Mouse (Mus musculus): Measurements from ENCODE around the gene Phf21b. TPM values are rescaled to one million over a fixed set of nuclear protein-coding genes. Genes with fewer than 3 reads are reported as not detected.
"Not testable (repeated sequence)": the region's sequence is repeated elsewhere in the genome, so short reads cannot be mapped to it uniquely, and the experiment has no call there.

Gene Phf21b
- 16.4 and 17.1 TPM in 2 replicates for polyA plus RNA-seq (2015; fragmentation: Nextera tagmentation; extraction: Ambion mirVana)

DNA sequence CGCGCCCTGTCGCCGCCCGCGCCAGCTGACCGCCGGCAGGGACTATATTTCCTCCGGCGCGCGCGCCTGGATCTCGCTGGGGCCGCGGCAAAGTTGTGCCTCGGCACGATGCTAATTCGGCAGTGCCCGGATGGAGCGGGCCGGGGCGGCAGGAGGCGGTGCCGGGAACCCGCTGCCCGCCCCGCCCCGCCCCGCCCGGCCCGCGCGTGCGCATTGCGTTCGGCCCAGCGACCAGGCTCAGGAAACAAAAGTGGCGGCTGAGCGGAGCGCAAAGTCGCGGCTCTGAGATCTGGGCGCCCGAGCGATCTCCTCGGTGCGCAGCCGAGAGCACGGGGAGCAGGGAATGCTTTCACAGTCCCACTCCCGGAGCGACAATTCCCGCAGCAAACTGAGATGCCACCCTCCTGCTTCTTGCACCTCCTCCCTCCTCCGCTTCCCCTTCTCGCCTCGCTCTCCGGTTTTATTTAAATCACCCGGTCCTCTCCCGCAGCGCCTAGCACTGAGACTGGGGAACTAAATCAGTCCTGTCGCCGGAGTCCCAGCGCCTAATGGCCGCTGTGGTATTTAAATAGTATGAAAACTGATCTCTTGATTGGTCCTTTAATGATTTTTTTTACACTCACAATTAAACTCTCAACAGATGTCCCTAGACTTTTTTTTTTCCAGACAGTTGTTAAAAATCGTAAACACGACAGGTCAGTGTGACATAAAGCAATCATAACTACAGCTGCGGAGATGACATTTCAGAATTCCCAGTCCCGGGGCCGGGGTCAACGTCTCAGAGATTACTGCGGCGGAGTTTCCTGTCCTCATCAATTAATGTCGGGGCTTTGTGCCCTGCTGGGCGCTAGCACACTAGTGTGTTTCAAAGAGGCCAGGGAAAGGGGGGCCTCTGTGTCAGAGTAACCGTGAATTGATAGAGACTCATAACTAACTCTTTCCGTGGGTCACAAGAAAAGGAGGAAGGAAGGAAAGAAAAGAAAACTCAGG lies at the start of gene Phf21b:
Gene Phf21b (minus strand): TSS at position 44 of the 990 bp plus-strand sequence.
- Histone ChIP-seq H3K4me2 (peak within 1 kb of the TSS; percentile 83), H3K9ac (peak within 1 kb of the TSS; percentile 96)
- under 1% methylated on average over 72 of the region's 76 CpGs for WGBS

DNA sequence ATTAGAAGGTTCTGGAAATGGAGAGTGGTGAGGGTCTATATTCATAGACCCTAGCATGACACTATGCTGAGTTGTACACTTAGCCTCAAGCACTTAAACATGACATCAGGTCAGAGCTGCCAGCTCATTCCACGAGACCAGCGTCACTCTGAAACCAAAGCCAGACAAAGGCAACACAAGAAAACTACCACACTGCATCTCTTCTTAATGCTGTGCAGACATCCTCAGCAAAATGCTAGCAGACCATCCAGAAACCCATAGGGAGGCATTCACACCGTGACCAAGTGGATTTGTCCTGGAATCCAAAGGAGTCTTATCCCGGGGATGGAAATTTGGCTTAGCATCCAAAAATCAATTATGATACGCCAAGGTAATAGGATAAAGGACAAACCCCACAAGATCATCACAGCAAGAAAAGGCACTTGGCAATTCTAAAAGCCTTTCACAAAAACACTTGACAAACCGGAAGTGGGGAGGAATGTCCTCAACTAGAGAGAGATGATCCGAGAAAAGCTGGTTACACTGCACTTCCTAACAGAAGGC lies 48.1 kb upstream of the Phf21b start:
- Histone ChIP-seq H3K27me3 (no peaks in the 10 kb centered on the region), H3K4me2 (no peak overlapping the region), H3K9ac (no peak overlapping the region), H3K4me1 (peaks cover 4% of the 10 kb centered on the region), H3K4me3 (no peak overlapping the region), H3K27ac (no peak overlapping the region), H3K36me3 (ENCODE audit: poor library complexity, severe bottlenecking) (no peaks in the 10 kb centered on the region), H3K9me3 (replicated peaks) (no peaks in the 10 kb centered on the region)
- 69% methylated on average over 7 of the region's 7 CpGs for WGBS
- ATAC-seq = no peak

More for the DNA sequence above, at the start of gene Phf21b:
- Histone ChIP-seq H3K4me3 (peak within 1 kb of the TSS; percentile 93), H3K4me1 (peaks cover 27% of the 10 kb centered on the region), H3K27me3 (no peaks in the 10 kb centered on the region), H3K9me3 (replicated peaks) (no peaks in the 10 kb centered on the region), H3K36me3 (ENCODE audit: poor library complexity, severe bottlenecking) (no peaks in the 10 kb centered on the region), H3K27ac (peak within 1 kb of the TSS; percentile 99)
- ATAC-seq = peak; percentile 80

DNA sequence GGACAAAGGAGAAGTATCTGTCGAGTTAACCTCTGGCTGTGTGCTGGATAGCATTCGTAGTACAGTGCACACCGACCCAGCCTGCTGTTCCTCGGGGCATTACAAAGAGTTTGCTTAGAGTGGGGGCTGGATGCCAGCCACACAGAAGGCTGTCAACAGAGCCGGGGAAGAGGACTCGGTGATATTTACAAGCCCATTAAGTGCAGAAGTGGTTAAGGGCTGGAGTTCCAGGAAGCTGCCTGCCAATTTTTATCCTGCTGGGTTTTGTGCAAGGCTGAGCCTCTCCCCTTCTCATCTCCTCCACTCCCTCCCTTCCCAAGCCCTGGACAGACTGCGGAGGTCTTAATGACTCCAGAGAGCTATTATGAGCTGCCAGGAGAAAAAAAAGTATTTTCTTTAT lies 42.2 kb upstream of the Phf21b start:
- H3K4me3 ChIP-seq = no peak overlapping the region
- WGBS = 19% methylated on average over 7 of the region's 7 CpGs
- peaks cover 17% of the 10 kb centered on the region for H3K4me1 ChIP-seq
- no peak overlapping the region for H3K9ac ChIP-seq
- H3K9me3 ChIP-seq (replicated peaks) = peaks cover 4% of the 10 kb centered on the region
- H3K27me3 ChIP-seq = no peaks in the 10 kb centered on the region
- peak overlapping the region; percentile 36 for H3K4me2 ChIP-seq
- H3K27ac ChIP-seq = peak overlapping the region; percentile 62
- ATAC-seq = peak; percentile 75
- H3K36me3 ChIP-seq (ENCODE audit: poor library complexity, severe bottlenecking) = no peaks in the 10 kb centered on the region

DNA sequence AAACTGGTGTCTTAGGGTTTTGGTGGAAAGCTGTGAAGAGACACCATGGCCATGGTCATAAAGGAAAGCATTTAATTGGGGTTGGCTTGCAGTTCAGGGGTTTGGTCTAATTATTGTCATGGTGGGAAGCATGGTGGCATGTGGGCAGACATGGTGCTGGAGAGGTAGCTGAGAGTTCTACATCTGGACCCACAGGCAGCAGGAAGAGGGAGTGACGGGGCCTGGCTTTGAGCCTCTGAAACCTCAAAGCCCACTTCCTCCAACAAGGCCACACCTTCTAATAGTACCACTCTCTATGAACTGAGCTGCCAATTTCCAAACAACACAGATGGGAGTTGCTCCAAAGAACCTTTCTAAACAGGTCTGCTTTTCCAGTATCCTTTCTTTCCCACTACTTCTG lies 40.8 kb upstream of the Phf21b start:
- H3K4me2 ChIP-seq = no peak overlapping the region
- 72% methylated on average over 1 of the region's 1 CpGs for WGBS
- H3K9me3 ChIP-seq (replicated peaks) = peaks cover 4% of the 10 kb centered on the region
- no peak overlapping the region for H3K27ac ChIP-seq
- H3K36me3 ChIP-seq (ENCODE audit: poor library complexity, severe bottlenecking) = no peaks in the 10 kb centered on the region
- no peaks in the 10 kb centered on the region for H3K27me3 ChIP-seq
- H3K4me3 ChIP-seq = no peak overlapping the region
- peaks cover 17% of the 10 kb centered on the region for H3K4me1 ChIP-seq
- ATAC-seq = no peak
- no peak overlapping the region for H3K9ac ChIP-seq

DNA sequence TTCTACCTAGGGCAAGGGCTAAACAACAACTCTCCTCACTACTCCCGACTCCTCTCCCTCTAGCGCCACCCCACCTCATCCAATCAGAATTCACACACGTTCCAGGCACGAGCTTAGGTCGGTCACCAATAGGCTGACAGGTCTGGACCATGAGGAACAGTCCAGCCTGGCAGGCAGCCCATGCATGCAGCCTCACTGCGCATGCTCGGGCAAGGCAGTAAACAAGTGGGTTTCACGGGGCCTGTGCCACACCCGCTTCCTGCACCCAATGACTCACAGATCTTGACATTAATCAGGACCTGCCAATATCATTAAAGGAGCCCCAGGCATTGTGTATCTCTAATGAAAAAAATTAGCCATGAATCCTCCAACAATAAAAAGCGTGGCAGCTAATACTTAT lies 40.4 kb upstream of the Phf21b start:
- not testable (repeated sequence) for H3K27me3 ChIP-seq; H3K9me3 ChIP-seq (replicated peaks); H3K9ac ChIP-seq; H3K36me3 ChIP-seq (ENCODE audit: poor library complexity, severe bottlenecking); H3K27ac ChIP-seq; ATAC-seq; H3K4me3 ChIP-seq; H3K4me2 ChIP-seq
- peaks cover 17% of the 10 kb centered on the region for H3K4me1 ChIP-seq
- WGBS = 82% methylated on average over 10 of the region's 10 CpGs

DNA sequence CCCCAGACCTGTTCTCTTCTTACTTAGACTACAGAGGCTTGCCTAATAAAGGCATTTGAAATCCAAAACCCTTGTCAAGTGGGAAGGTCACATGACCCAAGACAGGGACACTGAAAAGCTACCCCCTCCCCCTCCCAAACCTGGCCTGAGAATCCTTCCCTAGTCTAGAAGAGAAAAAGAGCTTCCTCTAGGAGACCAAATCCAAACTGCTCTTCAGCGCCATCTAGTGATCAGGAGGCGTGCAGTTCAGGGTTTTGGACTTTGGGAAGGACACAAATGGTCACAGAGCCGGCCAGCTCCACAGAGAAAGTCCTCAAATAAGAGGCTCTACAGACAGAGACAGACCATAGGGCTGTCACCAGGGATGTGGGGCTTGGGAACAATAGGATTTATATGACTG lies 35.8 kb upstream of the Phf21b start:
- WGBS = 2% methylated on average over 3 of the region's 3 CpGs
- no peak for ATAC-seq
- Histone ChIP-seq H3K4me1 (0 out of 2 replicates have a peak, but pooled peaks cover 5% of the 10 kb centered on the region), H3K27ac (no peak overlapping the region), H3K4me3 (no peak overlapping the region), H3K36me3 (ENCODE audit: poor library complexity, severe bottlenecking) (no peaks in the 10 kb centered on the region), H3K9me3 (replicated peaks) (peaks cover 4% of the 10 kb centered on the region), H3K4me2 (no peak overlapping the region), H3K27me3 (no peaks in the 10 kb centered on the region), H3K9ac (no peak overlapping the region)

DNA sequence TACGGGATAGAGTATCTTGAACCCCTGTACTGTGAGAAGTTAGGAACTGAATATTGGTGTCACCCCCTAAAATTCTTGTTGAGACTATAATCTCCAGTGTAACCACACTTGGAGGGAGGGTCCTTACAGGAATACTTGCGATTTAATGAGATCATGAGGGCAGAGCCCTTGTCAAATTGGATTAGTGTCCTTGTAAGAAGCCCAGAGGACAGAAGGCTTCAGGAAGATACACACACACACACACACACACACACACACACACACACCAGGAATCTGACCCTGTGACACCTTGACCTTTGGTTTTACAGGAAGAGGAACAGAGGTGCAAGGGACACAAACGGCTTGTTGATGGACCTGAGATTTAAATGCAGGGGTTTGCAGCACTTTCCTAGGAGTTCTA lies 35.4 kb upstream of the Phf21b start:
- Histone ChIP-seq H3K9me3 (replicated peaks) (peaks cover 4% of the 10 kb centered on the region), H3K4me3 (no peak overlapping the region), H3K9ac (no peak overlapping the region), H3K27ac (no peak overlapping the region), H3K4me2 (no peak overlapping the region), H3K36me3 (ENCODE audit: poor library complexity, severe bottlenecking) (no peaks in the 10 kb centered on the region), H3K4me1 (0 out of 2 replicates have a peak, but pooled peaks cover 5% of the 10 kb centered on the region), H3K27me3 (no peaks in the 10 kb centered on the region)
- ATAC-seq = no peak
- 48% methylated on average over 3 of the region's 3 CpGs for WGBS

DNA sequence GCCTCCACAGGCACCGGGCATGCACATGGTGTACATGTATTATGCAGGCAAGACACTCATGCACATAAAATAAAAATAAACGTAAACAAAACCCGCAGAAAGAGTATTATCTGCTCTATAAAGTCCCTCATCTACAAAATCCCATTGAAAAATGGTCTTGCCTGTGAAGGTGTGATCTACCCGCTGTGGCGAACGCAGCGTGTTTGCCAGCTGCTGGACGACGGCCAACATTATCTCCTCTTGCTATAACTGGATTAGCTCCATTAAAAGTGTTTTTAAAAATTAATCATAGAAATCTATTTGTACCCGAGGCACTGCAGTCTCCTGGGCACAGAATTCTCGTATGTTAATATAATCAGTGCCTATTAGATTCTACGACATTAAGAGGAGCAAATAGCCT lies 32.2 kb upstream of the Phf21b start:
- H3K4me3 ChIP-seq = no peak overlapping the region
- H3K27ac ChIP-seq = no peak overlapping the region; the same call in 1 of the 2 replicates
- WGBS = 68% methylated on average over 12 of the region's 12 CpGs

DNA sequence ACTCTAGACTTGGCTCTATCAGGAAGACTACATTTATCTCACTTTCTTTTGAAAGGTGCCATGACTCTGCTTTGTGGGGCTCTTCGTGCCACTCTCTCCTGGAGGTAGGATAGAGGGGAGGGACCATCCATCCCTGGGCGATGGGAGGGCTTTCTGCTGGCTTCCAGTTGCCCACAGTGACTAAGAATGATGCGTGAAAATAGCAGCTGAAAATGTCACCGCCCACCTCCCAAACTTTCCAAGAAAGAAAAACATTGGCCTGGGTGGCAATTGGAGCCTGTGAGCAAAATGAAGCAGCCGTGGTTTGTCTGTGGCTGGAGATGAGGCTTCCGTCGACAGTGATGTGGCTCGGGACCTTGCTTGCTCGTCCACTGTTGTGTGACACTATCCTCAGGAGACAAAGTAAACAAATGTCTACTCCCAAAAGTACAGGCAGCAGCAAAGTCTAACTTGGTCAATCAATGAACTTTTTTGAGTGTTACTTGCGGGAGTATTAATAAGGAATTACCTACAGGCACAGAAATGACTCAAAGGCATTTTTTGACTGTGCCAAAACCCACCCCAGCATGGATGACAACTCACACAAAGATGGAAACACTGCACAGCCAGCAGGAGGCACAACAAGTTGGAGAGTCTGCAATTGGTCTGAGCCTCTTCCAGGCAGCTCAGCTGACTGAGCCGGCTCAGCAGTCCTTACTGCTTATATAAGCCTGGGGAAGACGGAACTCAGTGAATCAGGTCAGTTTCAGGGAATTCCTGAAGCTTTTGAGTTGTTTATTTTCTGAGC lies 21.4 kb upstream of the Phf21b start:
- H3K4me3 ChIP-seq = no peak overlapping the region
- ATAC-seq = no peak
- no peaks in the 10 kb centered on the region for H3K9me3 ChIP-seq (replicated peaks)
- H3K36me3 ChIP-seq (ENCODE audit: poor library complexity, severe bottlenecking) = no peaks in the 10 kb centered on the region
- H3K27me3 ChIP-seq = no peaks in the 10 kb centered on the region
- no peak overlapping the region for H3K9ac ChIP-seq
- H3K27ac ChIP-seq = no peak overlapping the region
- WGBS = 88% methylated on average over 12 of the region's 12 CpGs
- H3K4me2 ChIP-seq = no peak overlapping the region
- H3K4me1 ChIP-seq = no peaks in the 10 kb centered on the region

More for the DNA sequence above, 32.2 kb upstream of the Phf21b start:
- no peak overlapping the region for H3K4me2 ChIP-seq
- H3K9me3 ChIP-seq (replicated peaks) = no peaks in the 10 kb centered on the region
- no peaks in the 10 kb centered on the region for H3K36me3 ChIP-seq (ENCODE audit: poor library complexity, severe bottlenecking)
- no peaks in the 10 kb centered on the region for H3K27me3 ChIP-seq
- 0 out of 2 replicates have a peak, but pooled peaks cover 5% of the 10 kb centered on the region for H3K4me1 ChIP-seq
- ATAC-seq = no peak
- no peak overlapping the region for H3K9ac ChIP-seq

DNA sequence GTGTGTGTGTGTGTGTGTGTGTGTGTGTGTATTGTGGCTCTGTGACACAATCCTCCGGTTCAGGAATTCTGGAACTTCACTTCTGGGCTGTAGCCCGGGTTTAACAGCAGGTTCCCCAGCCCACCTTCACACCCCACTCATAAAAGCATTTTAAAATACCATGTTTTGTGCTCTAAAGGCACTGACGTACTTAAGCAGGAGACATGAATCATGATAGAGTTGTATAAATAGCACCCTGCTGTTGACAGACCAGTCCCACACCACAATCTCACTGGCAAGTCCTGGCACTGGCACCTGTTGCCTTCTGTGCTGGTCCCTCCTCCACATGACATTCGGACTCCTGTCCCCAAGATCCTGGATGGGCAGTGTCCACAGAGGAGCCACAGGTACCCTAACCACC lies 18.0 kb upstream of the Phf21b start:
- Histone ChIP-seq H3K27ac (no peak overlapping the region), H3K4me3 (no peak overlapping the region), H3K27me3 (no peaks in the 10 kb centered on the region), H3K4me2 (no peak overlapping the region), H3K9ac (no peak overlapping the region), H3K4me1 (no peaks in the 10 kb centered on the region), H3K9me3 (replicated peaks) (no peaks in the 10 kb centered on the region), H3K36me3 (ENCODE audit: poor library complexity, severe bottlenecking) (no peaks in the 10 kb centered on the region)
- ATAC-seq = no peak
- WGBS = 65% methylated on average over 4 of the region's 4 CpGs

DNA sequence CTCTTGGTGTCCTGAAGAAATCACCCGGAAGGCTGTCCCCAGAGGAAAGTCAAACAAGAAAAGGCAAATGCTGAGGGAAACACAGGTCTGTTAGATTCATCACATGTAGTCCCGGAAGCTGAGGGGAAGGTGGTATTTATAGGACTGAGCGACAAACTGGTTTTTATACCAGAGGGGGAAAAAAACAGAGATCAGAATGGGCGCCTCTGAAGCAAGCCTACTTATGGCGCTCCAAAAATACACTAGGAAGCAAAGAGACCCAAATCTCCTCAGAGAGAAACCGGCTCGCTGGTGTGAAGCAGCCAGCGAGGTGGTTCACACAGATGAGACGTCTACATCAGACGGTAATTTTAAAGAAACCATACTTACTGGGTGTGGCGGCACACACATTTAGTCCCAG lies 17.2 kb upstream of the Phf21b start:
- Histone ChIP-seq H3K36me3 (ENCODE audit: poor library complexity, severe bottlenecking) (no peaks in the 10 kb centered on the region), H3K4me3 (no peak overlapping the region), H3K27me3 (no peaks in the 10 kb centered on the region), H3K4me2 (no peak overlapping the region), H3K9me3 (replicated peaks) (no peaks in the 10 kb centered on the region), H3K4me1 (no peaks in the 10 kb centered on the region), H3K9ac (no peak overlapping the region), H3K27ac (no peak overlapping the region)
- 86% methylated on average over 11 of the region's 11 CpGs for WGBS
- ATAC-seq = no peak

DNA sequence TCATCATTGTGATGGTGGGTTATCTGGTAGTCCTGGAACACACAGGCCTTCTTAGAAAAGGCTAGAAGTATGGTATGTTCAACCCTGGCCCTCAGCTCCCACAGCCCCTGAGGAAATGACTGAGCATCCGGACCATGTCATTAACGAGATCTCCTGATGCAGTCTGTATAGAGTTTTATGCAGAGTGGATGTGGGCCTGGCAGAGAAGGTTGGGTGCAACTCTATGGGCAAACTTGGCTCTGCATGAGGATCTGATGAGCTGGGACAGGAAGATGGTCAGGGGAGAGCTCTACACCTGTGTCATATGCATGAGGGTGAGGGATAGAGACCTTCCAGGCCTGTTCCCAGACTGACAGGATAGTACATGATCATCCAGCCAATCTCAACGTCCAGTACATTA lies 16.0 kb upstream of the Phf21b start:
- Histone ChIP-seq H3K36me3 (ENCODE audit: poor library complexity, severe bottlenecking) (no peaks in the 10 kb centered on the region), H3K27ac (no peak overlapping the region), H3K4me2 (no peak overlapping the region), H3K27me3 (no peaks in the 10 kb centered on the region), H3K9ac (no peak overlapping the region), H3K4me1 (no peaks in the 10 kb centered on the region), H3K4me3 (no peak overlapping the region), H3K9me3 (replicated peaks) (no peaks in the 10 kb centered on the region)
- 78% methylated on average over 3 of the region's 3 CpGs for WGBS
- ATAC-seq = no peak
